Mouse (Mus musculus): ENCODE measurements around the gene Ntn1. TPM values are rescaled to one million over a fixed set of nuclear protein-coding genes. Genes with fewer than 3 reads are reported as not detected.

Ntn1 gene
- polyA plus RNA-seq, 1 experiment from 2014 or later = 1.7 TPM

- peaks cover 16% of the 10 kb centered on the region for H3K4me1 ChIP-seq (replicated peaks; ENCODE audit: control insufficient read depth, insufficient read depth, low read length)
- peak; percentile 73 for ATAC-seq (ENCODE audit: low read depth)
- H3K9me3 ChIP-seq (ENCODE audit: control insufficient read depth, low read length) = no peaks in the 10 kb centered on the region
- peak overlapping the region; percentile 71 for H3K9ac ChIP-seq (ENCODE audit: low read length)
- H3K4me3 ChIP-seq (ENCODE audit: low read length) = peak overlapping the region; percentile 74
- H3K36me3 ChIP-seq (ENCODE audit: control insufficient read depth, insufficient read depth, low read length) = no peaks in the 10 kb centered on the region
- peak overlapping the region; percentile 99 for H3K4me2 ChIP-seq (ENCODE audit: low read depth, low read length)
- no peak overlapping the region; the same call in 1 of the 2 replicates for H3K27ac ChIP-seq (ENCODE audit: low read length)
- H3K27me3 ChIP-seq (ENCODE audit: control insufficient read depth, insufficient read depth, low read depth, low read length) = peaks cover 74% of the 10 kb centered on the region
- under 1% methylated on average over 81 of the region's 90 CpGs for WGBS
Measured at GRCm38 (mm10) chr11:68386589-68387440, 13.8 kb downstream of the Ntn1 start.

- under 1% methylated on average over 48 of the region's 68 CpGs for WGBS
- H3K4me3 ChIP-seq (ENCODE audit: low read length) = peak overlapping the region; percentile 74
- H3K27ac ChIP-seq (ENCODE audit: low read length) = no peak overlapping the region; the same call in 1 of the 2 replicates
- H3K9ac ChIP-seq (ENCODE audit: low read length) = peak overlapping the region; percentile 71
- H3K27me3 ChIP-seq (ENCODE audit: control insufficient read depth, insufficient read depth, low read depth, low read length) = peaks cover 66% of the 10 kb centered on the region
- no peaks in the 10 kb centered on the region for H3K9me3 ChIP-seq (ENCODE audit: control insufficient read depth, low read length)
- peaks cover 16% of the 10 kb centered on the region for H3K4me1 ChIP-seq (replicated peaks; ENCODE audit: control insufficient read depth, insufficient read depth, low read length)
- H3K36me3 ChIP-seq (ENCODE audit: control insufficient read depth, insufficient read depth, low read length) = no peaks in the 10 kb centered on the region
- peak; percentile 55 for ATAC-seq (ENCODE audit: low read depth)
- peak overlapping the region; percentile 99 for H3K4me2 ChIP-seq (ENCODE audit: low read depth, low read length)
Measured at GRCm38 (mm10) chr11:68385921-68386588, 14.6 kb downstream of the Ntn1 start.

GRCm38 (mm10) chr11:68385021-68385821, 15.4 kb downstream of the Ntn1 start:
- peak; percentile 11; the same call in 1 of the 2 replicates for ATAC-seq (ENCODE audit: low read depth)
- Histone ChIP-seq H3K27me3 (ENCODE audit: control insufficient read depth, insufficient read depth, low read depth, low read length) (peaks cover 58% of the 10 kb centered on the region), H3K4me1 (replicated peaks; ENCODE audit: control insufficient read depth, insufficient read depth, low read length) (peaks cover 16% of the 10 kb centered on the region), H3K4me3 (ENCODE audit: low read length) (peak overlapping the region; percentile 74), H3K9me3 (ENCODE audit: control insufficient read depth, low read length) (no peaks in the 10 kb centered on the region), H3K36me3 (ENCODE audit: control insufficient read depth, insufficient read depth, low read length) (no peaks in the 10 kb centered on the region), H3K27ac (ENCODE audit: low read length) (no peak overlapping the region), H3K4me2 (ENCODE audit: low read depth, low read length) (peak overlapping the region; percentile 99), H3K9ac (ENCODE audit: low read length) (peak overlapping the region; percentile 71)
- under 1% methylated on average over 94 of the region's 94 CpGs for WGBS

- Histone ChIP-seq H3K9ac (ENCODE audit: low read length) (peak overlapping the region; percentile 57), H3K9me3 (ENCODE audit: control insufficient read depth, low read length) (no peaks in the 10 kb centered on the region), H3K4me1 (replicated peaks; ENCODE audit: control insufficient read depth, insufficient read depth, low read length) (peaks cover 18% of the 10 kb centered on the region), H3K27me3 (ENCODE audit: control insufficient read depth, insufficient read depth, low read depth, low read length) (peaks cover 53% of the 10 kb centered on the region), H3K4me3 (ENCODE audit: low read length) (peak overlapping the region; percentile 74), H3K4me2 (ENCODE audit: low read depth, low read length) (peak overlapping the region; percentile 99), H3K36me3 (ENCODE audit: control insufficient read depth, insufficient read depth, low read length) (no peaks in the 10 kb centered on the region), H3K27ac (ENCODE audit: low read length) (no peak overlapping the region)
- no peak for ATAC-seq (ENCODE audit: low read depth)
- WGBS = 2% methylated on average over 27 of the region's 27 CpGs
Measured at GRCm38 (mm10) chr11:68384592-68385020, 16.0 kb downstream of the Ntn1 start.

GRCm38 (mm10) chr11:68384131-68384530, 16.5 kb downstream of the Ntn1 start:
- no peak overlapping the region for H3K9ac ChIP-seq (ENCODE audit: low read length)
- ATAC-seq (ENCODE audit: low read depth) = no peak
- no peaks in the 10 kb centered on the region for H3K36me3 ChIP-seq (ENCODE audit: control insufficient read depth, insufficient read depth, low read length)
- H3K4me2 ChIP-seq (ENCODE audit: low read depth, low read length) = no peak overlapping the region
- peaks cover 49% of the 10 kb centered on the region for H3K27me3 ChIP-seq (ENCODE audit: control insufficient read depth, insufficient read depth, low read depth, low read length)
- no peak overlapping the region for H3K27ac ChIP-seq (ENCODE audit: low read length)
- WGBS = 21% methylated on average over 12 of the region's 12 CpGs
- peak overlapping the region; percentile 74 for H3K4me3 ChIP-seq (ENCODE audit: low read length)
- peaks cover 23% of the 10 kb centered on the region for H3K4me1 ChIP-seq (replicated peaks; ENCODE audit: control insufficient read depth, insufficient read depth, low read length)
- no peaks in the 10 kb centered on the region for H3K9me3 ChIP-seq (ENCODE audit: control insufficient read depth, low read length)

- Histone ChIP-seq H3K4me2 (ENCODE audit: low read depth, low read length) (no peak overlapping the region), H3K9ac (ENCODE audit: low read length) (no peak overlapping the region), H3K4me3 (ENCODE audit: low read length) (no peak overlapping the region), H3K4me1 (replicated peaks; ENCODE audit: control insufficient read depth, insufficient read depth, low read length) (peaks cover 24% of the 10 kb centered on the region), H3K27ac (ENCODE audit: low read length) (no peak overlapping the region), H3K9me3 (ENCODE audit: control insufficient read depth, low read length) (no peaks in the 10 kb centered on the region), H3K27me3 (ENCODE audit: control insufficient read depth, insufficient read depth, low read depth, low read length) (peaks cover 43% of the 10 kb centered on the region), H3K36me3 (ENCODE audit: control insufficient read depth, insufficient read depth, low read length) (no peaks in the 10 kb centered on the region)
- ATAC-seq (ENCODE audit: low read depth) = no peak
- 40% methylated on average over 10 of the region's 10 CpGs for WGBS
Measured at GRCm38 (mm10) chr11:68383519-68383918, 17.1 kb downstream of the Ntn1 start.

- no peak overlapping the region for H3K4me3 ChIP-seq (ENCODE audit: low read length)
- H3K4me2 ChIP-seq (ENCODE audit: low read depth, low read length) = no peak overlapping the region
- H3K4me1 ChIP-seq (replicated peaks; ENCODE audit: control insufficient read depth, insufficient read depth, low read length) = peaks cover 24% of the 10 kb centered on the region
- no peak for ATAC-seq (ENCODE audit: low read depth)
- H3K27me3 ChIP-seq (ENCODE audit: control insufficient read depth, insufficient read depth, low read depth, low read length) = peaks cover 35% of the 10 kb centered on the region
- no peak overlapping the region for H3K9ac ChIP-seq (ENCODE audit: low read length)
- no peaks in the 10 kb centered on the region for H3K9me3 ChIP-seq (ENCODE audit: control insufficient read depth, low read length)
- H3K27ac ChIP-seq (ENCODE audit: low read length) = no peak overlapping the region
- 68% methylated on average over 1 of the region's 1 CpGs for WGBS
- no peaks in the 10 kb centered on the region for H3K36me3 ChIP-seq (ENCODE audit: control insufficient read depth, insufficient read depth, low read length)
Measured at GRCm38 (mm10) chr11:68381833-68382232, 18.8 kb downstream of the Ntn1 start.

GRCm38 (mm10) chr11:68381318-68381717, 19.3 kb downstream of the Ntn1 start:
- H3K4me3 ChIP-seq (ENCODE audit: low read length) = no peak overlapping the region
- ATAC-seq (ENCODE audit: low read depth) = no peak
- no peak overlapping the region for H3K4me2 ChIP-seq (ENCODE audit: low read depth, low read length)
- peaks cover 24% of the 10 kb centered on the region for H3K4me1 ChIP-seq (replicated peaks; ENCODE audit: control insufficient read depth, insufficient read depth, low read length)
- no peak overlapping the region for H3K9ac ChIP-seq (ENCODE audit: low read length)
- peaks cover 34% of the 10 kb centered on the region for H3K27me3 ChIP-seq (ENCODE audit: control insufficient read depth, insufficient read depth, low read depth, low read length)
- no peaks in the 10 kb centered on the region for H3K9me3 ChIP-seq (ENCODE audit: control insufficient read depth, low read length)
- H3K27ac ChIP-seq (ENCODE audit: low read length) = no peak overlapping the region
- 70% methylated on average over 9 of the region's 9 CpGs for WGBS
- H3K36me3 ChIP-seq (ENCODE audit: control insufficient read depth, insufficient read depth, low read length) = no peaks in the 10 kb centered on the region
